Mouse (Mus musculus): ENCODE data around the gene Itga5. TPM values are rescaled to one million over a fixed set of nuclear protein-coding genes. Genes with fewer than 3 reads are reported as not detected.
A peak's percentile ranks its signal among the peaks of the same experiment; 100 is the strongest.

The Itga5 gene
- polyA plus RNA-seq, 1 experiment from 2014 or later, result 36.2 TPM

GRCm38 (mm10) chr15:103369123-103369522 is 2.6 kb upstream of the Itga5 start:
- no peak for DNase-seq (ENCODE audit: low spot score)
- no peak for TF ChIP-seq EP300 (optimal IDR thresholded peaks at IDR 0.05)
- H3K4me3 ChIP-seq (ENCODE audit: low read depth, low read length), result no peak overlapping the region
- no peaks in the 10 kb centered on the region for H3K27me3 ChIP-seq (ENCODE audit: control insufficient read depth, insufficient read depth, low read length)
- peak overlapping the region; percentile 61 for H3K27ac ChIP-seq (replicated peaks)
- peaks cover 3% of the 10 kb centered on the region; the same call in 1 of the 2 replicates for H3K4me1 ChIP-seq (replicated peaks; ENCODE audit: control insufficient read depth, insufficient read depth)
- no peak for ATAC-seq (ENCODE audit: low FRiP score, low TSS enrichment)
- H3K4me2 ChIP-seq (replicated peaks; ENCODE audit: low read depth), result no peak overlapping the region
- H3K36me3 ChIP-seq (ENCODE audit: control insufficient read depth, insufficient read depth, low read length), result no peaks in the 10 kb centered on the region
- WGBS, result 63% methylated on average over 1 of the region's 1 CpGs
- no peaks in the 10 kb centered on the region for H3K9me3 ChIP-seq (ENCODE audit: control insufficient read depth, low read length)
- no peak overlapping the region for H3K9ac ChIP-seq (ENCODE audit: low read length)

DNA sequence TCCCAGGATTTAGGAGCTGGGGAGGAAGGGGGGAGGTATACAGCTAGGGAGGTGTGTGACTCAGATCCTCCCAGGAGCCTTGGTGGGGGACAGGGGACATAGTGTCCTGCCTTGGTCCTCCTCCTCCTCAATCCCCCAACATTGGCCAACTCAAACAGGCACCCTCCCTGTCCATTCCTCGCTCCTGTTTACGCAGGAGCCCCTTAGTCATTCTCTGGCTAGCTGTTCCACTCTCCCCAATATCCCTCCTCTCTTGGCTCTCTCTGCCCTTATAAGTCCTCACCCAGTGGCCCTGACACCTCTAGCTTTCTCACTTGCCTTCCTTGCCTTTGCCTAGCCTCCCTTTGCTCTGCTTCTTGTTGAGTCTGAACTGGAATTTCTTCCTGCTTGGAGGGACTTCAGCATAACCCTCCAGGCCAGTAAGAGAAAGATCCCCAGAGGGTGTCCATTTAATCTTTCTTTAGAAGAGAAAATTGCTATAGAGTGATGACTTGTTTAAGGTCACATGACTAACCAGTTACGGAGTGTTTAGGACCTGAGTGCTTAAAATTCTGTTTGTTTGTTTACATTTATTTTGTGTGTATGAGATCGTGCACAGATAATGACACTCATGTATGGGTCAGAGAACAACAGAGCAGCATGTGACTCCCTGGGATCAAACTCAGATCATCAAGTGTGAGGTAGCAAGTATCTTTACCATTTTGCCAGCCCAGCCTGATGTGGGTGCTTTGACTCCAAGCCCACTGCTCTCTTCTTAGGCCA is 1.8 kb upstream of the Itga5 start:
- no peak for TF ChIP-seq CTCF (IDR thresholded peaks at IDR 0.05; ENCODE audit: low read depth)
- TF ChIP-seq EP300 (optimal IDR thresholded peaks at IDR 0.05), result no peak
- no peaks in the 10 kb centered on the region for H3K36me3 ChIP-seq (ENCODE audit: control insufficient read depth, insufficient read depth, low read length)
- DNase-seq (ENCODE audit: low spot score) (no peak), ATAC-seq (ENCODE audit: low FRiP score, low TSS enrichment) (peak; percentile 14; the same call in 1 of the 2 replicates)
- 63% methylated on average over 4 of the region's 4 CpGs for WGBS
- H3K27me3 ChIP-seq (ENCODE audit: control insufficient read depth, insufficient read depth, low read length), result no peaks in the 10 kb centered on the region
- no peaks in the 10 kb centered on the region for H3K9me3 ChIP-seq (ENCODE audit: control insufficient read depth, low read length)
- H3K4me2 ChIP-seq (replicated peaks; ENCODE audit: low read depth), result no peak overlapping the region
- peak overlapping the region; percentile 87 for H3K27ac ChIP-seq (replicated peaks)
- no peak overlapping the region for H3K4me3 ChIP-seq (ENCODE audit: low read depth, low read length)
- peaks cover 3% of the 10 kb centered on the region; the same call in 1 of the 2 replicates for H3K4me1 ChIP-seq (replicated peaks; ENCODE audit: control insufficient read depth, insufficient read depth)
- H3K9ac ChIP-seq (ENCODE audit: low read length), result no peak overlapping the region

DNA sequence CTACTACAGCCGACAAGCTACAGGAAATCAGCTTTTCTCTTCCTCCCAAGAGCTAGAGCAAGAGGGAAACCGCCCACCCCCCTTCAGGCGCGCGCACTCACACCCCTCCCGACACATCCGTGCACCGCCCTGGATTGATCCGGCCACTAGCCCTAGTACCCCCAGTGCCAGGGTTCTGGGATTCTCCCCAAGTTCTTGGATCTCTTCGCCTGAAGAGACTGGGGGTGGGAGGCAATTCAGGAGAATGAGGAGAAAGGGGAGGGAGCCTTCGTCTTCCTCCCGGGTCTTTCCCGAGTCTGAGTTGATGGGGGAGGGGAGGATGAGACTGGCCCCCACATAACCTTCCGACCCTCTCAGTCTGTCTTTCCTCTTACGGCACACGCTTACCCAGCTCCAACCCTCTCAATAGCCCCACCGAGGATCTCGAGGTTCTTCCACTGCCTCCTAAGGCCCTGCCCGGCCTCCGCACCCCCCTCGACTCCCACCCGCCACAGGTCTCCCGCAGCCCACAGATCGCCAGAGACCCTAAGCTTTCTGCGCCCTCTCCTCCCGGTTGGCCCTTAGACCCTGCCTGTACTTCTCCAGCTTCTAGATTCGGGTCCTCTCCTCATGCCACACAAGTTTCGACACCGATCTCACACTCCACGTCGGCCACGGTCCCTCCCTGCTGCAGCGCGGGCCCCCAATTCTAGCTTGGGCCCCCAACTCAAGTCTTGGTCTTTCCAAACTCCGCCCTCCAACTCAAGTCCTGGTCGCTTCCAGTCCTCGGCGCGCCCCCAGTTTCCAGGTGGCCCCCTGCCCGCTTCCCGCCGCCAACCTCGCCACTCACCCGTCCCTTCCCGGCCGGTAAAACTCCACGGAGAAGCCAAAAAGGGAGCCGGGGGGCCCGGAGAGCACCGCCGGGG is 840 bp downstream of the Itga5 start:
- DNase-seq (ENCODE audit: low spot score) (peak; percentile 29), ATAC-seq (ENCODE audit: low FRiP score, low TSS enrichment) (0 out of 2 replicates have a peak, but pooled peaks have one; percentile 24)
- Histone ChIP-seq H3K9ac (ENCODE audit: low read length) (peak overlapping the region; percentile 90), H3K4me2 (replicated peaks; ENCODE audit: low read depth) (peak overlapping the region; percentile 87), H3K4me1 (replicated peaks; ENCODE audit: control insufficient read depth, insufficient read depth) (peaks cover 3% of the 10 kb centered on the region; the same call in 1 of the 2 replicates), H3K9me3 (ENCODE audit: control insufficient read depth, low read length) (no peaks in the 10 kb centered on the region), H3K4me3 (ENCODE audit: low read depth, low read length) (peak overlapping the region; percentile 73), H3K27me3 (ENCODE audit: control insufficient read depth, insufficient read depth, low read length) (no peaks in the 10 kb centered on the region), H3K36me3 (ENCODE audit: control insufficient read depth, insufficient read depth, low read length) (no peaks in the 10 kb centered on the region), H3K27ac (replicated peaks) (peak overlapping the region; percentile 87)
- TF ChIP-seq EP300 (optimal IDR thresholded peaks at IDR 0.05) (no peak), CTCF (IDR thresholded peaks at IDR 0.05; ENCODE audit: low read depth) (no peak)
- WGBS, result 2% methylated on average over 49 of the region's 51 CpGs

- H3K4me1 ChIP-seq (replicated peaks; ENCODE audit: control insufficient read depth, insufficient read depth), result peaks cover 3% of the 10 kb centered on the region; the same call in 1 of the 2 replicates
- H3K4me3 ChIP-seq (ENCODE audit: low read depth, low read length), result peak overlapping the region; percentile 73
- DNase-seq (ENCODE audit: low spot score) (no peak), ATAC-seq (ENCODE audit: low FRiP score, low TSS enrichment) (no peak)
- peak overlapping the region; percentile 87 for H3K4me2 ChIP-seq (replicated peaks; ENCODE audit: low read depth)
- H3K27ac ChIP-seq (replicated peaks), result peak overlapping the region; percentile 31; the same call in 1 of the 2 replicates
- H3K27me3 ChIP-seq (ENCODE audit: control insufficient read depth, insufficient read depth, low read length), result no peaks in the 10 kb centered on the region
- H3K36me3 ChIP-seq (ENCODE audit: control insufficient read depth, insufficient read depth, low read length), result no peaks in the 10 kb centered on the region
- H3K9me3 ChIP-seq (ENCODE audit: control insufficient read depth, low read length), result no peaks in the 10 kb centered on the region
- no peak for TF ChIP-seq EP300 (optimal IDR thresholded peaks at IDR 0.05)
- TF ChIP-seq CTCF (IDR thresholded peaks at IDR 0.05; ENCODE audit: low read depth), result no peak
- H3K9ac ChIP-seq (ENCODE audit: low read length), result peak overlapping the region; percentile 90
- 19% methylated on average over 4 of the region's 4 CpGs for WGBS
Measured at GRCm38 (mm10) chr15:103364761-103365160, 1.8 kb downstream of the Itga5 start.

DNA sequence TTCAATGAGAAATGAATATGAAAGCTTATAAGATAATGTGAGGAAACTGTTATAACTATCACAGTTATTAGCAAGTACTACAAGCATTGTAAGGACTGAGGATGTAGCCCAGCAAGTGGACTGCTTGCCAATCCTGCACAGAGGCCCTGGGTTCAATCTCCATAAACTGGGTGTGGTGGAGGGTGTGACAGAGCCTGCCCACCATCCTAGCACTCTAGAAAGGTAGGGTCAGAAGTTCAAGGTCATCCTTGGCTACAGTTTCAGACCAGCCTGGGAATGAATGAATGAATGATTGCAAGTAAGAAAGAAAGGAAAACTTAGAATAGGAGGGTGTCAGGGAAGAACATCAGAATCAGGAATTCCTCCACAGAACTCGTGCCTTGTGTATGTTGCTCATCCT is 2.8 kb downstream of the Itga5 start:
- H3K4me1 ChIP-seq (replicated peaks; ENCODE audit: control insufficient read depth, insufficient read depth), result peaks cover 5% of the 10 kb centered on the region; the same call in 1 of the 2 replicates
- H3K4me2 ChIP-seq (replicated peaks; ENCODE audit: low read depth), result peak overlapping the region; percentile 87; the same call in 1 of the 2 replicates
- no peak for TF ChIP-seq EP300 (optimal IDR thresholded peaks at IDR 0.05)
- TF ChIP-seq CTCF (IDR thresholded peaks at IDR 0.05; ENCODE audit: low read depth), result no peak

More for the DNA sequence above, 2.8 kb downstream of the Itga5 start:
- H3K27me3 ChIP-seq (ENCODE audit: control insufficient read depth, insufficient read depth, low read length), result no peaks in the 10 kb centered on the region
- H3K27ac ChIP-seq (replicated peaks), result no peak overlapping the region
- H3K9me3 ChIP-seq (ENCODE audit: control insufficient read depth, low read length), result no peaks in the 10 kb centered on the region
- 37% methylated on average over 1 of the region's 1 CpGs for WGBS
- H3K9ac ChIP-seq (ENCODE audit: low read length), result no peak overlapping the region
- H3K4me3 ChIP-seq (ENCODE audit: low read depth, low read length), result 0 out of 2 replicates have a peak overlapping the region, but pooled peaks have one; percentile 73
- no peaks in the 10 kb centered on the region for H3K36me3 ChIP-seq (ENCODE audit: control insufficient read depth, insufficient read depth, low read length)
- ATAC-seq (ENCODE audit: low FRiP score, low TSS enrichment), result no peak
- DNase-seq (ENCODE audit: low spot score), result no peak

All from stomach, postnatal 0 days (tissue).